ENCODE assay signal across 8 mouse cellular contexts in the genomic region with DNA sequence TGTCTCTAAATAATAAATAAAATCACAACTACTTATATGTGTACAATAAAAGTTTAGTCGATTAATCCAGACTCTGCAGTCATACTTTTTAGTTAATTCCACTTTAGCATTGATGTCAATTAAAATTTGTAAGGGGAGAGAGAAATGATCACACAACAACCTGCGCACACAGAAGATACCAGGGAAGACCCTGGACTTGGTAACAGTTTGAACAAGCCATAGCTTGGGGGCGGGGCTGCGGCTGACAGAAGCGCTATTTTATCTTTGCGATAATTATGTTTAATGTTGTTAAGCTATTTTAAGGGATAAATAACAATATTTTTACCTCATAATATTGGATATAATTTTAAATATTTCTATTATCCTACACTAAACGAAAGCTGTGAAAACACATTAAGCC. TPM values are rescaled to one million over a fixed set of nuclear protein-coding genes. Genes with fewer than 3 reads are reported as not detected.
DNase-seq lines count a peak whose midpoint lies in the region; ATAC-seq and TF ChIP-seq lines count a peak whose summit lies in the region.

No protein-coding gene starts in this region.

- H3K9ac ChIP-seq in embryonic facial prominence, embryonic 13.5 days, result peak overlapping the region; percentile 82; the same call in 1 of the 2 replicates
- H3K9ac ChIP-seq in intestine, postnatal 0 days (ENCODE audit: low read depth, low read length), result no peak overlapping the region
- H3K9ac ChIP-seq in neural tube, embryonic 12.5 days, result 0 out of 2 replicates have a peak overlapping the region, but pooled peaks have one; percentile 61

- TF ChIP-seq CTCF in layer of hippocampus, adult 2 months (conservative IDR thresholded peaks at IDR 0.05), result no peak
- no peak for TF ChIP-seq CTCF in intestine, postnatal 0 days (IDR thresholded peaks at IDR 0.05; ENCODE audit: low read depth)

- peaks cover 17% of the 10 kb centered on the region for H3K4me1 ChIP-seq in embryonic facial prominence, embryonic 13.5 days
- peaks cover 4% of the 10 kb centered on the region; the same call in 1 of the 2 replicates for H3K4me1 ChIP-seq in intestine, postnatal 0 days (replicated peaks; ENCODE audit: control insufficient read depth, insufficient read depth, low read length)
- H3K4me1 ChIP-seq in neural tube, embryonic 12.5 days, result peaks cover 15% of the 10 kb centered on the region

- peaks cover 13% of the 10 kb centered on the region for H3K9me3 ChIP-seq in embryonic facial prominence, embryonic 13.5 days
- no peaks in the 10 kb centered on the region for H3K9me3 ChIP-seq in intestine, postnatal 0 days (ENCODE audit: control insufficient read depth)
- H3K9me3 ChIP-seq in neural tube, embryonic 12.5 days, result no peaks in the 10 kb centered on the region

- no peaks in the 10 kb centered on the region for H3K27me3 ChIP-seq in embryonic facial prominence, embryonic 13.5 days
- no peaks in the 10 kb centered on the region for H3K27me3 ChIP-seq in intestine, postnatal 0 days (replicated peaks; ENCODE audit: control insufficient read depth, insufficient read depth, low read length)
- H3K27me3 ChIP-seq in neural tube, embryonic 12.5 days (replicated peaks), result no peaks in the 10 kb centered on the region

- H3K36me3 ChIP-seq in embryonic facial prominence, embryonic 13.5 days, result peaks cover 35% of the 10 kb centered on the region
- 0 out of 2 replicates have a peak, but pooled peaks cover 3% of the 10 kb centered on the region for H3K36me3 ChIP-seq in intestine, postnatal 0 days (ENCODE audit: control insufficient read depth, insufficient read depth)
- peaks cover 31% of the 10 kb centered on the region for H3K36me3 ChIP-seq in neural tube, embryonic 12.5 days

- 17% methylated on average over 7 of the region's 7 CpGs for WGBS in embryonic facial prominence, embryonic 13.5 days
- 15% methylated on average over 7 of the region's 7 CpGs for WGBS in intestine, postnatal 0 days
- WGBS in neural tube, embryonic 12.5 days, result 20% methylated on average over 7 of the region's 7 CpGs

- H3K4me2 ChIP-seq in embryonic facial prominence, embryonic 13.5 days, result peak overlapping the region; percentile 73
- H3K4me2 ChIP-seq in intestine, postnatal 0 days (replicated peaks; ENCODE audit: low read depth), result peak overlapping the region; percentile 61
- peak overlapping the region; percentile 81 for H3K4me2 ChIP-seq in neural tube, embryonic 12.5 days (replicated peaks)

- peak overlapping the region; percentile 91 for H3K27ac ChIP-seq in layer of hippocampus, adult 2 months
- peak overlapping the region; percentile 57; the same call in 1 of the 2 replicates for H3K27ac ChIP-seq in embryonic facial prominence, embryonic 13.5 days
- peak overlapping the region; percentile 84; the same call in 1 of the 2 replicates for H3K27ac ChIP-seq in intestine, postnatal 0 days (ENCODE audit: low read depth, low read length)
- H3K27ac ChIP-seq in neural tube, embryonic 12.5 days, result no peak overlapping the region

- peak overlapping the region; percentile 77 for H3K4me3 ChIP-seq in layer of hippocampus, adult 2 months
- H3K4me3 ChIP-seq in embryonic facial prominence, embryonic 13.5 days, result peak overlapping the region; percentile 69
- peak overlapping the region; percentile 70 for H3K4me3 ChIP-seq in intestine, postnatal 0 days (ENCODE audit: low read depth, low read length)
- H3K4me3 ChIP-seq in neural tube, embryonic 12.5 days, result peak overlapping the region; percentile 57

- DNase-seq in layer of hippocampus, adult 2 months (ENCODE audit: low spot score in 2 of 2), result peak in 1 of 2 experiments; percentile 16
- DNase-seq in layer of hippocampus, adult 8-10 months (ENCODE audit: low spot score in 2 of 2), result no peak
- no peak for DNase-seq in cerebellum, postnatal 4 days (ENCODE audit: low spot score in 2 of 2)
- no peak for DNase-seq in left cerebral cortex, postnatal 25 days (ENCODE audit: low spot score in 2 of 2)
- no peak for DNase-seq in adipocyte (ENCODE audit: low spot score)

- intact Hi-C loops in left cerebral cortex, postnatal 25 days (cut with DNase I), result loop anchor here (5.0 to 10.0 kb wide), 2 partner anchors 240 to 593 kb away; no protein-coding TSS in a partner anchor

- no peak for ATAC-seq in embryonic facial prominence, embryonic 13.5 days (ENCODE audit: insufficient number of reproducible peaks, insufficient read depth, low FRiP score, low TSS enrichment, low read depth)
- ATAC-seq in intestine, postnatal 0 days, result no peak
- ATAC-seq in neural tube, embryonic 12.5 days (ENCODE audit: low FRiP score, low read depth), result peak; percentile 73

RNA-seq across cellular contexts. Expression of gene Cstf2t, which starts 0.4 kb away (rescaled TPM):
- 10 to 100 TPM; 76.5 to 80.4 TPM for total RNA-seq in layer of hippocampus, adult 2 months (2021)
- 10 to 100 TPM; 74.0 to 76.0 (median 75.2) TPM for total RNA-seq in layer of hippocampus, adult 8-10 months (2022)
- polyA plus RNA-seq in embryonic facial prominence, embryonic 13.5 days (2015; fragmentation: Nextera tagmentation; extraction: Ambion mirVana), result 54.6 and 57.6 TPM in 2 replicates
- polyA plus RNA-seq in intestine, postnatal 0 days (2015; fragmentation: Nextera tagmentation; extraction: Ambion mirVana), result 19.7 and 21.2 TPM in 2 replicates
- polyA plus RNA-seq in neural tube, embryonic 12.5 days (2016; fragmentation: Nextera tagmentation; extraction: Ambion mirVana), result 75.9 and 79.0 TPM in 2 replicates
- 10 to 100 TPM; 67.5 to 73.4 TPM for total RNA-seq in left cerebral cortex, postnatal 25 days (2021)
